Mouse (Mus musculus) kidney, embryonic 14.5 days (tissue): ENCODE results near the gene Fmnl2. TPM values are rescaled to one million over a fixed set of nuclear protein-coding genes. Genes with fewer than 3 reads are reported as not detected.
A peak's percentile ranks its signal among the peaks of the same experiment; 100 is the strongest.

ENCODE experiments used
- ATAC-seq: fragments of 200-750 bp; cut with Nextera tagmentation; 2 replicates; pipeline ENCODE4 v1.8.0; 2017; ENCODE audit warnings: moderate number of reproducible peaks, mild to moderate bottlenecking, moderate TSS enrichment, moderate library complexity; ENCODE audit not compliant: low FRiP score, low TSS enrichment
- H3K27ac ChIP-seq: fragments of 300-500 bp; sonication (generic); 2 replicates; pipeline ENCODE4 v1.5.1; 2014; ENCODE audit warnings: low read depth, mild to moderate bottlenecking, low read length, moderate library complexity, mixed read lengths
- H3K27me3 ChIP-seq: fragments of 300-500 bp; sonication (generic); 2 replicates; pipeline ENCODE4 v1.6.1; 2014; ENCODE audit warnings: mild to moderate bottlenecking, low read length; ENCODE audit not compliant: control insufficient read depth, insufficient read depth
- H3K36me3 ChIP-seq: fragments of 300-500 bp; sonication (generic); 2 replicates; pipeline ENCODE4 v1.6.1; 2014; ENCODE audit warnings: low read length, mixed read lengths; ENCODE audit not compliant: control insufficient read depth, insufficient read depth
- H3K4me1 ChIP-seq: fragments of 300-500 bp; sonication (generic); 2 replicates; pipeline ENCODE4 v1.6.1; 2014; ENCODE audit warnings: low read length, mixed read lengths; ENCODE audit not compliant: control insufficient read depth, insufficient read depth
- H3K4me2 ChIP-seq: fragments of 300-500 bp; sonication (generic); replicated peaks from 2 replicates; pipeline ENCODE4 v1.6.1; 2014; ENCODE audit warnings: low read depth, mild to moderate bottlenecking, low read length
- H3K4me3 ChIP-seq: fragments of 300-500 bp; sonication (generic); 2 replicates; pipeline ENCODE4 v1.5.1; 2014; ENCODE audit warnings: mild to moderate bottlenecking, low read length
- H3K9ac ChIP-seq: fragments of 300-500 bp; sonication (generic); 2 replicates; pipeline ENCODE4 v1.6.1; 2014; ENCODE audit warnings: low read depth, mild to moderate bottlenecking, low read length, moderate library complexity
- H3K9me3 ChIP-seq: fragments of 300-500 bp; sonication (generic); 2 replicates; pipeline ENCODE4 v1.6.1; 2016; ENCODE audit warnings: low read length; ENCODE audit not compliant: control insufficient read depth
- WGBS: fragments of 180-500 bp; shearing (Covaris S2); extraction: QIAGEN DNeasy Blood & Tissue Kit; methylation state at CpG from one replicate; pipeline ENCODE4 v1.1.7; 2014; 5-methylcytosine and 5-hydroxymethylcytosine counted together
- polyA plus RNA-seq: library from polyadenylated mRNA; unstranded; fragments of >200 nt; fragmentation: Nextera tagmentation; extraction: Ambion mirVana; gene quantifications from 2 replicates; pipeline ENCODE4 v1.2.1, GENCODE M21; 2014

The Fmnl2 gene
- polyA plus RNA-seq, 1 experiment from 2014 or later = 13.5 TPM

GRCm38 (mm10) chr2:52859466-52859840 is 1.8 kb downstream of the Fmnl2 start:
- H3K9ac ChIP-seq = peak overlapping the region; percentile 50; the same call in 1 of the 2 replicates
- H3K4me1 ChIP-seq = peaks cover 15% of the 10 kb centered on the region
- 7% methylated on average over 7 of the region's 7 CpGs for WGBS
- H3K4me3 ChIP-seq = peak overlapping the region; percentile 87
- H3K27ac ChIP-seq = peak overlapping the region; percentile 47; the same call in 1 of the 2 replicates
- no peaks in the 10 kb centered on the region for H3K27me3 ChIP-seq
- no peaks in the 10 kb centered on the region for H3K9me3 ChIP-seq
- peak overlapping the region; percentile 66 for H3K4me2 ChIP-seq
- ATAC-seq = peak; percentile 11; the same call in 1 of the 2 replicates
- H3K36me3 ChIP-seq = no peaks in the 10 kb centered on the region

GRCm38 (mm10) chr2:52860111-52860775 is 2.6 kb downstream of the Fmnl2 start:
- H3K4me3 ChIP-seq = peak overlapping the region; percentile 87
- ATAC-seq = no peak
- no peak overlapping the region for H3K27ac ChIP-seq
- no peaks in the 10 kb centered on the region for H3K36me3 ChIP-seq
- H3K4me1 ChIP-seq = peaks cover 15% of the 10 kb centered on the region
- H3K9me3 ChIP-seq = no peaks in the 10 kb centered on the region
- 16% methylated on average over 8 of the region's 8 CpGs for WGBS
- H3K27me3 ChIP-seq = no peaks in the 10 kb centered on the region
- peak overlapping the region; percentile 66 for H3K4me2 ChIP-seq
- H3K9ac ChIP-seq = peak overlapping the region; percentile 25; the same call in 1 of the 2 replicates

GRCm38 (mm10) chr2:52862046-52862759 is 4.5 kb downstream of the Fmnl2 start:
- Histone ChIP-seq H3K36me3 (peaks cover under 1% of the 10 kb centered on the region; the same call in 1 of the 2 replicates), H3K27me3 (no peaks in the 10 kb centered on the region), H3K4me2 (no peak overlapping the region), H3K27ac (no peak overlapping the region), H3K4me3 (no peak overlapping the region), H3K4me1 (peaks cover 15% of the 10 kb centered on the region), H3K9ac (no peak overlapping the region), H3K9me3 (no peaks in the 10 kb centered on the region)
- no peak for ATAC-seq
- WGBS = 86% methylated on average over 9 of the region's 9 CpGs

- Histone ChIP-seq H3K9ac (no peak overlapping the region), H3K27ac (no peak overlapping the region), H3K4me2 (no peak overlapping the region), H3K9me3 (no peaks in the 10 kb centered on the region), H3K4me1 (peaks cover 15% of the 10 kb centered on the region), H3K27me3 (no peaks in the 10 kb centered on the region), H3K4me3 (no peak overlapping the region), H3K36me3 (peaks cover 5% of the 10 kb centered on the region; the same call in 1 of the 2 replicates)
- WGBS = 70% methylated on average over 4 of the region's 4 CpGs
- ATAC-seq = no peak
Measured at GRCm38 (mm10) chr2:52862760-52863124, 5.1 kb downstream of the Fmnl2 start.

GRCm38 (mm10) chr2:52864635-52865034 is 7.0 kb downstream of the Fmnl2 start:
- Histone ChIP-seq H3K4me1 (peaks cover 13% of the 10 kb centered on the region), H3K36me3 (peaks cover 12% of the 10 kb centered on the region; the same call in 1 of the 2 replicates), H3K9me3 (no peaks in the 10 kb centered on the region), H3K9ac (no peak overlapping the region), H3K27ac (no peak overlapping the region), H3K27me3 (no peaks in the 10 kb centered on the region), H3K4me3 (no peak overlapping the region), H3K4me2 (no peak overlapping the region)
- no peak for ATAC-seq
- 95% methylated on average over 7 of the region's 7 CpGs for WGBS

- Histone ChIP-seq H3K9me3 (no peaks in the 10 kb centered on the region), H3K27ac (no peak overlapping the region), H3K36me3 (peaks cover 12% of the 10 kb centered on the region; the same call in 1 of the 2 replicates), H3K9ac (no peak overlapping the region), H3K4me3 (no peak overlapping the region), H3K4me1 (no peaks in the 10 kb centered on the region; the same call in 1 of the 2 replicates), H3K27me3 (no peaks in the 10 kb centered on the region), H3K4me2 (no peak overlapping the region)
- WGBS = 55% methylated on average over 3 of the region's 3 CpGs
- no peak for ATAC-seq
Measured at GRCm38 (mm10) chr2:52866151-52866550, 8.5 kb downstream of the Fmnl2 start.

GRCm38 (mm10) chr2:52867781-52868180 is 10.1 kb downstream of the Fmnl2 start:
- H3K4me3 ChIP-seq = no peak overlapping the region
- no peak for ATAC-seq
- H3K27ac ChIP-seq = no peak overlapping the region
- H3K36me3 ChIP-seq = peaks cover 12% of the 10 kb centered on the region; the same call in 1 of the 2 replicates
- no peak overlapping the region for H3K4me2 ChIP-seq
- no peak overlapping the region for H3K9ac ChIP-seq
- H3K9me3 ChIP-seq = no peaks in the 10 kb centered on the region
- H3K27me3 ChIP-seq = no peaks in the 10 kb centered on the region
- 73% methylated on average over 9 of the region's 9 CpGs for WGBS
- H3K4me1 ChIP-seq = no peaks in the 10 kb centered on the region; the same call in 1 of the 2 replicates

- ATAC-seq = no peak
- no peak overlapping the region for H3K9ac ChIP-seq
- H3K4me3 ChIP-seq = no peak overlapping the region
- H3K27me3 ChIP-seq = no peaks in the 10 kb centered on the region
- H3K36me3 ChIP-seq = peaks cover 12% of the 10 kb centered on the region; the same call in 1 of the 2 replicates
- H3K4me1 ChIP-seq = no peaks in the 10 kb centered on the region; the same call in 1 of the 2 replicates
- no peaks in the 10 kb centered on the region for H3K9me3 ChIP-seq
- H3K4me2 ChIP-seq = no peak overlapping the region
- H3K27ac ChIP-seq = no peak overlapping the region
- WGBS = 46% methylated on average over 5 of the region's 5 CpGs
Measured at GRCm38 (mm10) chr2:52868181-52868580, 10.5 kb downstream of the Fmnl2 start.

- no peak for ATAC-seq
- Histone ChIP-seq H3K9ac (no peak overlapping the region), H3K27ac (no peak overlapping the region), H3K9me3 (no peaks in the 10 kb centered on the region), H3K27me3 (no peaks in the 10 kb centered on the region), H3K36me3 (peaks cover 8% of the 10 kb centered on the region; the same call in 1 of the 2 replicates), H3K4me1 (peaks cover 5% of the 10 kb centered on the region), H3K4me3 (no peak overlapping the region), H3K4me2 (no peak overlapping the region)
- WGBS = 53% methylated on average over 5 of the region's 5 CpGs
Measured at GRCm38 (mm10) chr2:52872636-52873035, 15.0 kb downstream of the Fmnl2 start.
